Mouse (Mus musculus) cortical plate, adult 2 months (tissue): Measurements from ENCODE around the gene Ewsr1.

ENCODE experiments used
- CTCF ChIP-seq: fragments of 200-500 bp; IDR thresholded peaks from 2 replicates; pipeline ENCODE4 v1.5.1; 2011; ENCODE audit warnings: mild to moderate bottlenecking, control low read depth, low read length; ENCODE audit not compliant: insufficient read depth; ENCODE audit errors: extremely low read depth
- POLR2A ChIP-seq: fragments of 200-500 bp; IDR thresholded peaks from 2 replicates; pipeline ENCODE4 v1.6.1; 2011; ENCODE audit warnings: mild to moderate bottlenecking, low read length, control low read depth; ENCODE audit not compliant: insufficient read depth; ENCODE audit errors: extremely low read depth

- no peak for TF ChIP-seq CTCF
- TF ChIP-seq POLR2A = no peak
Measured at GRCm38 (mm10) chr11:5041144-5041780, 57.8 kb downstream of the Ewsr1 start.
